In genomic region chr7:79727091-79727490, GRCm38 (mm10) we compare ENCODE assay signal across 7 mouse cellular contexts. TPM values are rescaled to one million over a fixed set of nuclear protein-coding genes. Genes with fewer than 3 reads are reported as not detected.
DNase-seq lines count a peak whose midpoint lies in the region; ATAC-seq and TF ChIP-seq lines count a peak whose summit lies in the region.

No protein-coding gene starts in this region.

- peak; percentile 59 to 62 for DNase-seq in left cerebral cortex, adult 18-20 months (ENCODE audit: low spot score in 2 of 2)
- no peak for DNase-seq in left cerebral cortex, adult 11 months (ENCODE audit: low spot score)
- peak; percentile 55 for DNase-seq in G1E (ENCODE audit: low spot score)
- peak; percentile 67 for DNase-seq in limb, embryonic 14.5 days (ENCODE audit: low spot score)
- DNase-seq in right cerebral cortex, adult 2 months (ENCODE audit: low spot score in 2 of 2), result peak; percentile 60 to 68

- H3K27ac ChIP-seq in bone marrow macrophage, adult 2 months (ENCODE audit: insufficient read depth, low read depth, low read length), result no peak overlapping the region
- H3K27ac ChIP-seq in limb, embryonic 14.5 days (replicated peaks; ENCODE audit: low read depth, low read length), result no peak overlapping the region

- WGBS in limb, embryonic 14.5 days, result 5% methylated on average over 2 of the region's 2 CpGs

- TF ChIP-seq POLR2A in bone marrow macrophage, adult 2 months (IDR thresholded peaks at IDR 0.05; ENCODE audit: borderline replicate concordance, low read depth, low read length), result no peak
- no peak for TF ChIP-seq POLR2A in limb, embryonic 14.5 days (IDR thresholded peaks at IDR 0.05; ENCODE audit: borderline replicate concordance, extremely low read depth, insufficient read depth, insufficient read length)

- H3K4me2 ChIP-seq in limb, embryonic 14.5 days (replicated peaks; ENCODE audit: low read depth, low read length, severe bottlenecking), result no peak overlapping the region

- TF ChIP-seq CTCF in G1E (IDR thresholded peaks at IDR 0.05; ENCODE audit: low read depth, low read length), result peak; percentile 48
- peak; percentile 71 for TF ChIP-seq CTCF in bone marrow macrophage, adult 2 months (IDR thresholded peaks at IDR 0.05; ENCODE audit: low read depth, low read length)

- H3K4me1 ChIP-seq in G1E (ENCODE audit: insufficient read depth, low read depth, low read length), result peaks cover 14% of the 10 kb centered on the region
- peaks cover 6% of the 10 kb centered on the region for H3K4me1 ChIP-seq in bone marrow macrophage, adult 2 months (ENCODE audit: control insufficient read depth, insufficient read depth, low read length)
- no peaks in the 10 kb centered on the region for H3K4me1 ChIP-seq in limb, embryonic 14.5 days (ENCODE audit: control insufficient read depth, insufficient read depth, low read length)

- ATAC-seq in G1E (ENCODE audit: extremely low read depth, insufficient number of reproducible peaks, low FRiP score, poor library complexity, severe bottlenecking), result no peak; the same call in 1 of the 2 replicates
- ATAC-seq in granulocyte monocyte progenitor cell, adult 5-6 weeks (replicated peaks; ENCODE audit: poor library complexity, severe bottlenecking), result peak; percentile 57
- ATAC-seq in limb, embryonic 14.5 days (ENCODE audit: low FRiP score, low read depth), result no peak

- no peaks in the 10 kb centered on the region for H3K9me3 ChIP-seq in G1E (replicated peaks)
- no peaks in the 10 kb centered on the region for H3K9me3 ChIP-seq in limb, embryonic 14.5 days (ENCODE audit: control insufficient read depth, low read length)

- H3K27me3 ChIP-seq in G1E (ENCODE audit: insufficient read depth, low read length), result peaks cover 44% of the 10 kb centered on the region
- peaks cover 11% of the 10 kb centered on the region for H3K27me3 ChIP-seq in limb, embryonic 14.5 days (ENCODE audit: control insufficient read depth, insufficient read depth, low read length)

- no peak overlapping the region for H3K4me3 ChIP-seq in G1E (ENCODE audit: low read depth, low read length)
- no peak overlapping the region for H3K4me3 ChIP-seq in bone marrow macrophage, adult 2 months (ENCODE audit: insufficient read depth, low read length)
- H3K4me3 ChIP-seq in limb, embryonic 14.5 days (replicated peaks; ENCODE audit: low read length), result no peak overlapping the region

- H3K9ac ChIP-seq in limb, embryonic 14.5 days (ENCODE audit: low read depth, low read length, severe bottlenecking), result no peak overlapping the region

- H3K36me3 ChIP-seq in G1E (replicated peaks), result no peaks in the 10 kb centered on the region
- H3K36me3 ChIP-seq in limb, embryonic 14.5 days (ENCODE audit: control insufficient read depth, insufficient read depth, low read length), result no peaks in the 10 kb centered on the region

RNA-seq across cellular contexts. Expression of gene Plin1, which starts 5.6 kb away (rescaled TPM):
- not detected for total RNA-seq in left cerebral cortex, adult 18-20 months (2021)
- total RNA-seq in G1E (2014; fragmentation: Nextera tagmentation) (not detected in 2 replicates), G1E (2017) (0.16 TPM in 1 of 2 replicates, not detected in the other)
- polyA plus RNA-seq in G1E (2012), result not detected in 2 replicates
- polyA plus RNA-seq in bone marrow macrophage, adult 2 months (2012; ENCODE audit: insufficient read depth, insufficient read length, missing spikeins), result not detected in 2 replicates
- not detected in 2 replicates for total RNA-seq in granulocyte monocyte progenitor cell, adult 5-6 weeks (2014; fragmentation: Nextera tagmentation)
- total RNA-seq in granulocyte monocyte progenitor cell, adult 5-6 weeks (2017), result not detected in 2 replicates
- polyA plus RNA-seq in limb, embryonic 14.5 days (2012; rRNA removed), result 0.21 and 0.23 TPM in 2 replicates
- polyA plus RNA-seq in limb, embryonic 14.5 days (2014; fragmentation: Nextera tagmentation; extraction: Ambion mirVana), result not detected in 2 replicates

RNA-seq across cellular contexts. Expression of gene Kif7, which starts 11.6 kb away (rescaled TPM):
- total RNA-seq in left cerebral cortex, adult 18-20 months (2021), result 1 to 10 TPM; 1.1 to 1.6 TPM
- total RNA-seq in G1E (2014; fragmentation: Nextera tagmentation) (2.6 and 2.7 TPM in 2 replicates), G1E (2017) (4.2 and 4.4 TPM in 2 replicates)
- polyA plus RNA-seq in G1E (2012), result 17.6 and 19.9 TPM in 2 replicates
- polyA plus RNA-seq in bone marrow macrophage, adult 2 months (2012; ENCODE audit: insufficient read depth, insufficient read length, missing spikeins), result 0.60 and 0.71 TPM in 2 replicates
- 0.64 TPM in 1 of 2 replicates, not detected in the other for total RNA-seq in granulocyte monocyte progenitor cell, adult 5-6 weeks (2014; fragmentation: Nextera tagmentation)
- 1.3 and 3.6 TPM in 2 replicates for total RNA-seq in granulocyte monocyte progenitor cell, adult 5-6 weeks (2017)
- 14.6 and 14.9 TPM in 2 replicates for polyA plus RNA-seq in limb, embryonic 14.5 days (2012; rRNA removed)
- polyA plus RNA-seq in limb, embryonic 14.5 days (2014; fragmentation: Nextera tagmentation; extraction: Ambion mirVana), result 7.2 and 8.2 TPM in 2 replicates

RNA-seq across cellular contexts. Expression of gene Pex11a, which starts 15.8 kb away (rescaled TPM):
- 10 to 100 TPM; 10.9 to 11.9 TPM for total RNA-seq in left cerebral cortex, adult 18-20 months (2021)
- total RNA-seq in G1E (2014; fragmentation: Nextera tagmentation) (6.5 and 7.5 TPM in 2 replicates), G1E (2017) (2.7 and 2.8 TPM in 2 replicates)
- 2.9 TPM in 2 replicates for polyA plus RNA-seq in G1E (2012)
- polyA plus RNA-seq in bone marrow macrophage, adult 2 months (2012; ENCODE audit: insufficient read depth, insufficient read length, missing spikeins), result 5.8 and 5.9 TPM in 2 replicates
- total RNA-seq in granulocyte monocyte progenitor cell, adult 5-6 weeks (2014; fragmentation: Nextera tagmentation), result 0.41 and 4.4 TPM in 2 replicates
- total RNA-seq in granulocyte monocyte progenitor cell, adult 5-6 weeks (2017), result 1.4 TPM in 2 replicates
- 9.0 TPM in 2 replicates for polyA plus RNA-seq in limb, embryonic 14.5 days (2012; rRNA removed)
- polyA plus RNA-seq in limb, embryonic 14.5 days (2014; fragmentation: Nextera tagmentation; extraction: Ambion mirVana), result 10.1 and 10.3 TPM in 2 replicates

RNA-seq across cellular contexts. Expression of gene Wdr93, which starts 15.9 kb away (rescaled TPM):
- under 1 TPM in 1 of 2 experiments, not detected in 1; 0.21 TPM for total RNA-seq in left cerebral cortex, adult 18-20 months (2021)
- total RNA-seq in G1E (2014; fragmentation: Nextera tagmentation) (1.0 and 2.1 TPM in 2 replicates), G1E (2017) (0.41 and 0.55 TPM in 2 replicates)
- polyA plus RNA-seq in G1E (2012), result 0.17 TPM in 1 of 2 replicates, not detected in the other
- polyA plus RNA-seq in bone marrow macrophage, adult 2 months (2012; ENCODE audit: insufficient read depth, insufficient read length, missing spikeins), result not detected in 2 replicates
- not detected in 2 replicates for total RNA-seq in granulocyte monocyte progenitor cell, adult 5-6 weeks (2014; fragmentation: Nextera tagmentation)
- not detected in 2 replicates for total RNA-seq in granulocyte monocyte progenitor cell, adult 5-6 weeks (2017)
- 0.20 and 0.21 TPM in 2 replicates for polyA plus RNA-seq in limb, embryonic 14.5 days (2012; rRNA removed)
- polyA plus RNA-seq in limb, embryonic 14.5 days (2014; fragmentation: Nextera tagmentation; extraction: Ambion mirVana), result 0.12 TPM in 1 of 2 replicates, not detected in the other
